Mouse (Mus musculus) heart, postnatal 25 days (tissue): ENCODE measurements at regions not wholly inside any gene's neighbourhood (a gene's known extent, or its start where the extent isn't known, plus 50 kb on each side); places are given as distances from the start of the nearest gene placed in this dataset.

Source experiments
- DNase-seq: peaks from one replicate; pipeline ENCODE4 v3.0.0; 2022; ENCODE audit warnings: low spot score
- intact Hi-C: fragments of 180-260 bp; cut with DNase I; formaldehyde crosslinking; loops from one replicate; pipeline ENCODE4 v1.15.1; 2025

- no peak for DNase-seq
- intact Hi-C loops = no loop called here
Measured at GRCm38 (mm10) chr13:83865932-83866685, 356.0 kb upstream of the Tmem161b start.

DNA sequence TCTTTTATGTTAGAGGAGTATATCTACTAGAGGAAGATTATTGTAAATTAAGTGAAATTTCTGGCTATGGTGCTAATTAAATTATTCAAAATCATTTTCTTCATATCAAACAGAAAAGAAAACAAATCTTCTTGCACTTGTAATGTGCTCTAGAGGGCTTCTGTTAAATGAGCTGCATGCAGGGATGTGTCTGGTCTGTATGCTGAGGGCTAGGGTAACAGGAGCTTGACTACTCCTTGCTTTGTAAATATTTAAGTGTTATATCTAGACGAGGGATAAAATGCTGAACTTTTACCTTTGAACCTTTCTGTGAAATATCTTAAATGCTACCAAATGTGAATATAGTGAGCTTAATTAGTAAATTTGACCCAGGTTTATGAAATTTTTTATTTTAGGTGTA is 354.9 kb upstream of the Tmem161b start:
- no peak for DNase-seq
- intact Hi-C loops = no loop called here

- DNase-seq = no peak
- intact Hi-C loops = no loop called here
Measured at GRCm38 (mm10) chr13:83867831-83868473, 354.1 kb upstream of the Tmem161b start.

GRCm38 (mm10) chr13:83868922-83869321 is 353.2 kb upstream of the Tmem161b start:
- DNase-seq = no peak
- intact Hi-C loops = no loop called here

DNA sequence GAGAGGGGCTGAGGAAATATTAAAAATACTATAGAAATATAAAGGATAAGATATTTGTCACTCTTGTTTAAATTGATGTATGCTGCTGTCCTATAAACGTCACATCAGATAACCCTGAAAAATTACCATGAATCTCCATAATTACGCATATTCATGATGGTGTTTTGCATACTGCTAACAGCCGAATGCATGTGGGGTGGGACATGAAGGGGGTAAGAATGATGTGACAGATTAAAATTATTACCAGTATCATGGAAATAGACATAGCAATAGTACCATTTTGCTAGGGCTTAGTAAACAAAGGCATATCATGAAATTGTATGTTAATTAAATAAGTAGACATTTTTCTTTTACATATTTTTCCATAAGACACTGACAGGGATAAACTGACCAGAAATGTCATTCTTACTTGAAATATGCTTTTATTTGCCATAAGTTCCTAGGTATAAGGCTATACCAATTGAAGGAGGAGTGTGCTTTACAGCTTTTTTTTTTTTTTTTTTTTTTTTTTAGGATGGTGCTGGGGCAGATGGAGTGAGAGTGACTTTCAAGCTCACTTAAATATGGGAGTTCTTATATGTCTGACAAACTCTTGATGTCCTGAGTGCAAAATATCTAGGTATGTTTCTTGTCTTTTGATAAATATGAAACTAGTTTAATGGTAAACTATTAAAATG is 349.8 kb upstream of the Tmem161b start:
- intact Hi-C loops = no loop called here
- no peak for DNase-seq

- intact Hi-C loops = no loop called here
- DNase-seq = no peak
Measured at GRCm38 (mm10) chr13:83872887-83873286, 349.2 kb upstream of the Tmem161b start.

- intact Hi-C loops = no loop called here
- no peak for DNase-seq
Measured at GRCm38 (mm10) chr13:83879561-83879960, 342.5 kb upstream of the Tmem161b start.

DNA sequence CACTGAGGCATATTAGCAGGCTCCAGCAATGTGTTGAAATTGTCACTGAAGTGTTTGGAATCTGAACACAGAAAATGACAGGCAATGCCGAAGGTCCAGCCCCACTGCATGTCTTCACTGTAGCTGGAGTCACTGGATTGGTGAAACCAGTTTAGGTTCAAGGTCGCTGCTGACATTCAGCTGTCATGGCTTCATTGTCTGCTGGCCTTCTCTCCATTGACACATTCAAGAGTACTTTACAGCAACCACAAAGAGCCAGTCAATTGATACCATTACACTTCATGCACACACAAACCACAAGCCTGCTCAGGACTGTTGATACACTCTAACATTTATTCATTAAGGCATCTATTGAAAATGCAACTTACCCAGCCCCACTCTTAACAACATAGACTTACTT is 341.8 kb upstream of the Tmem161b start:
- DNase-seq = no peak
- intact Hi-C loops = no loop called here

DNA sequence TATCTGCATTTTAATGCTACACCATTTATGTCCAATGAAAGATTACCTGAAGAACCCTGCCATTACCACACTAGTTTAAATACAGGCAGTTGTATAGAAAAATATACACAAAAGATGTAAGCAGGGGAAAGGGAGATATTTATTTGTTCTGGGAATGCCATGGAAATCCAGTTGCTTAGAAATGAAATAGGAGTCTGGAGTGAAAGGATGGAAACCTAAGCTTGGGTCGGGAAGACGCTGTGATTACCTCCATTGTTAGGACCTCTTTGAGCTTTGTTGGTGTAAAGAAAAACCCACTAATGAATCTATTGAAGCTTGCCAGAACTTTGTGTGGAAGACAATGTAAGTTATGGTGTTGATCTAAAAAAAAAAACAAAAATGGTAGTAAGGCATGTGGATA is 341.3 kb upstream of the Tmem161b start:
- intact Hi-C loops = no loop called here
- DNase-seq = no peak

DNA sequence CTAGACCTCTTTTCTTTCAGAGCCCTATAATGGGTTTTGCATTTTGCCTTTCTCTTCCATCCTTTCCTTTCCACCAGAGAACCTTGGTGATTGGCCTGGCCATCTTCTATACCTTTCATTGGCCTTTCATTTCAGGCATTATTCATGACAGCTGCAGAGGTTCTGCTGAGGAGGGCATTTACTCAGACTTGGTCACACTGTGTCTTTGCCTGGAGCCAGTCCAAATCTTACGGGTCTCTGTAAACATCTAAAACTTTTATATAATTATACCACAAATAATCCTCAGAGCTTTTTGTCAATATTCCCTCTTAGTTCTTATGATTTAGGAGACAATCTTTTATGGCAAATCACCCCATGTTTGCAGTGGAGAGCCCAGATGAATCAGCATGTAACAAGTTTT is 339.3 kb upstream of the Tmem161b start:
- intact Hi-C loops = no loop called here
- DNase-seq = no peak

DNA sequence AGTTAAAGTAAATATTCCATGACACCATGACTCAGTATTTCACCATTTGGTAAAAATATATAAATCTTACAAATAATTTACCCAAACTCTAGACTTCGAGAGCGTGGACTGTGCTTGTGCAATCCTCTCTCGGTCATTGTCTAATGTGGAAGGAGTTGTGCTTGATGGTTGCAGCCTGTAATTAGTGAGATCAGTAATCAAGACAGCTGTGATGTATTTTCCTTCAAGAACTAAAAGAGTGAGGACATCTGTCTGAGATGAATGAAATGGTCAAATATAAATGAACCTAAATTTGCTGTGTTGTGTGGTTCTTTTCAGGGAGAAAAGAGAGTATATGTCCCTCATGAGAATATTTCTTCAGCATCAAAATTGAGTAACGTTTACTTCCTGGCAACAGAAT is 338.3 kb upstream of the Tmem161b start:
- intact Hi-C loops = no loop called here

GRCm38 (mm10) chr13:83884226-83884625 is 337.9 kb upstream of the Tmem161b start:
- intact Hi-C loops = no loop called here
- DNase-seq = no peak

More for the DNA sequence above, 338.3 kb upstream of the Tmem161b start:
- DNase-seq = no peak

- intact Hi-C loops = no loop called here
- DNase-seq = no peak
Measured at GRCm38 (mm10) chr13:83884766-83885543, 337.1 kb upstream of the Tmem161b start.

- intact Hi-C loops = no loop called here
- DNase-seq = no peak
Measured at GRCm38 (mm10) chr13:83885729-83886128, 336.4 kb upstream of the Tmem161b start.

GRCm38 (mm10) chr13:83914697-83915096 is 307.4 kb upstream of the Tmem161b start:
- no peak for DNase-seq
- intact Hi-C loops = no loop called here

DNA sequence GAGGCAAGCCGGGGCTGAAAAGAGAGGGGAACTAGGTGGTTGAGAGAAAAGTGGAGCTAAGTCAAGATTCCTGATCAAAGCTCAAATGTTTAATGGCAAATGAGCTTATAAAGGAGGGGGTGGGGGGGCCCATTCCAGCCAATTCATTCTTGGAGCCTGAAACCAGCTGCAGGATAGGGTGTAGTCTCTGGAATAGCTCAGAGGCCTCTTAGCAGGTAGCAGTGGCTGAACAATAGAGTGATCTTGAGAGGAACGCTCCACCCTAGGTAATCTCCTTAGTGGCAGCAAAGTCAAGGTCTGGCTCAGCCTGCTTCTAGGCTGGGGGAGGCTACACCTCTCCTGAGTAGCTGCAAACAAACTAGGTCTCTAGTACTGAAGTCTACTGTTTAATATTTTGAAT is 289.3 kb upstream of the Tmem161b start:
- intact Hi-C loops = no loop called here
- no peak for DNase-seq

- intact Hi-C loops = no loop called here
- no peak for DNase-seq
Measured at GRCm38 (mm10) chr13:83946495-83946894, 275.6 kb upstream of the Tmem161b start.

- intact Hi-C loops = no loop called here
- DNase-seq = no peak
Measured at GRCm38 (mm10) chr13:83951163-83951562, 270.9 kb upstream of the Tmem161b start.

DNA sequence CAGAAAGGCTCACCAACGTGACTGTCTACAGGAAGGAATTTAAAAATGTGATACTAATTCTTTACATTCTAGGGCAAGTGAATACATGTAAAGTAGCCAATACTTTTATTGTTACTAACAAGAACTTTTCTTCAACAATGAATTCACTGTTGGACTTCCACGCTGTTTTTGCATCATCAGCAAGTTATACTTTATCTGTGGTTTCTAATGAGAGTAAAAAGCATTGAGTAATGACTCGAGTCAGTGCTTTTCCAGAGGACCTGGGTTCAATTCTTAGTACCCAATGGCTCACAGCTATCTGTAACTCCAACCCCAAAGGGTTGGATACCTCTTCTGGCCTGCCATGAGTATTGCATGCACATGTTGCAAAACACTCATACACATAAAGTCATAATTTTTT is 270.3 kb upstream of the Tmem161b start:
- intact Hi-C loops = no loop called here
- no peak for DNase-seq

- intact Hi-C loops = no loop called here
- DNase-seq = no peak
Measured at GRCm38 (mm10) chr13:83952353-83952752, 269.7 kb upstream of the Tmem161b start.
